Mouse (Mus musculus): ENCODE measurements around the gene Tbc1d4.

GRCm38 (mm10) chr14:101477081-101477826 is 131.7 kb downstream of the Tbc1d4 start:
- TF ChIP-seq POLR2A (IDR thresholded peaks at IDR 0.05; ENCODE audit: insufficient read depth, low read length), result no peak
- no peak for TF ChIP-seq EP300 (IDR thresholded peaks at IDR 0.05; ENCODE audit: insufficient read depth, low read depth, low read length)

Data from ES-Bruce4 (cell line).